Mouse (Mus musculus): Measurements from ENCODE around the gene Strbp.

The Strbp gene

DNA sequence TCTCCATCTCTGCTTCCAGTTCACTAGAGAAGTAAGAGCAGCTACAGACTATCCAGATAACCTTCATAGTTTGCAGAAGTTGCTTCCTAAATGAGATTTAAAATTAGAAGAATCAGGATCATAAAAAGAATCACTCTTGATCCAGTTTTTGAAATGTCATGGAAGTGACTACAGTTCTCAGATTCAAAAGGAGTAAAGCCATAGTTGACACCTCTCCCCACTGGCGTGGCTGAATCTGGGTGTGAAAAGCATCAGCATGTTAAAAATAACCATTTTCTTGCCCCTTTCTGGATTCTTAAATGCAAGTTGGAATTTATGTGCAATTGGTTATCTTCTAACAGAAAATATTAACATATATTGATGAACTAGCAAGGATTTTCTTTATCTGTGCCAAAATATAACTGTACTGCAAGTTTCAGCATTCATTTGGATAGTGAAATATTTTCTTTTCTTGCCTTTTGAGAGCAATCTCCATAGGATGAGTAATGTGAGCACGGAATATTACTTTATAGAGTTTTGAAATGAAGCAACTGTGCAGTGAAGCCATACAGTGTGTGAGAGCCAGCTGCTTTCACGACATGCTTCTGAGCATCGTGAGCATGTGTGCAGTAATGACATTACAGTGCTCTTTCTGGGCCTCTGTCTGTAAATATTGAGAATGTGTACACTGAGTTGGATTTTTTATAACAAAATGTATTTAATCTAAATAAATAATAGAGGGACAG, 184.9 kb downstream of the Strbp start:
- DNase-seq: no peak

DNA sequence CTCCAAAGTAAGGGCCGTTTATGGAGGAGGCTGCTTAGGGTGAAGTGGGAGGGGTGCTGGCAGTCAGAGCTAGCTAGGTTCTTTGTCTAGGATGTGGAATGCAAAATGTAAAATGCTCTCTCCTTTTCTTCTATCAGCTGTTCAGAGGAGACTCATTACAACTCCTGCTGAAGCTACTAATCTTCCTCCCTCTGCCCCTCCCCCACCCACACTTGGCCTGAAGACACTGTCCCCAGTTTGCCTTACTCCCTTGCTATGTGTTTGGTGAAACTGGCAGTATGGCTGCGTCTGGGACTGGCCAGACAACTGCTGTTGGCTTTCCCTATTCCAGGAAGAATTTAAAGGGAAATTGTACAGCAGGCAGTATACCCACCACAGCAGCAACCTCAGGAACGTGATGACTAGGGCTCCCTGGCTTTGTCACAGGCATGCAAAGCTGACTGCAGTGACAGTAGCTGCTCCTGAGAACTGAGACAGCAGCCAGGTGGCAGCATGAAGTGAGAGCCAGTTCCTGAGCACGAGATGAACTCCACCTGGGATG, 186.7 kb downstream of the Strbp start:
- peak in 1 of 2 experiments; percentile 12 for DNase-seq

DNA sequence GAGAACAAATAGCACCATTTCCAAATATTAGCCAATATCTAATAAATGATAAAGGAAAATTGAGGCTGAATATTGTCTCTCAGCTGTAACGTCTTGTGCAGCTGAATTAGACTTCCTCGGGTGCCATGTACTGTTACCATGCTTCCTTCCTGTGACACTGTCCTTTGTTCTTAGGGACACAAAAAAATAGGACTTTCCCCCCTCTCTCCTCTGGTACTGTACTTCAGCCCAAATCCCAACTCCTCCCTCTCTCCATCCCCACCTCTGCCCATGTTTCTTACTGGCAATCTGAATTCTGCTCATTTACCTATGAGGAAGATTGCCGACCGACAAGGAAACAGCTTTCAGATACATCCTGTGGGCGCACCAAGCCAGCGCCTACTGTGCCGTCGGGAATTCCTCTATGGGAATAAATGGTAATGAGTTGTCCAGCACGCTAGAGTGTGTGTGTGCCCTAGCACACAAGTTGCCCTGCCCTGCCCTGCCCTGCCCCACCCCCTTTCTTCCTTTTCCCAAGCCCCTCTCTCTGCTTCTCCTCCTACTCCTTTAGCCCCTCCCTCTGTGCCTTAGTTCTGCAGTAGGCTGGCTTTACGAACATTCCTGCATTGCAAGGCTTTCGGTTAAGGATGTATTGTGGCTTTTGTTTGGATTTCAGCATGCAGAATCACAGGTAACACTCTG, 187.5 kb downstream of the Strbp start, which contains the start of gene Gpr21:
Gene Gpr21, plus strand, starts transcription at position 303 of the 681 bp plus-strand sequence.
- DNase-seq: no peak

- no peak for DNase-seq
Measured at GRCm38 (mm10) chr2:37511134-37511901, 192.3 kb downstream of the Strbp start.

GRCm38 (mm10) chr2:37505856-37506255, 197.8 kb downstream of the Strbp start:
- peak; percentile 12 to 41 for DNase-seq

DNA sequence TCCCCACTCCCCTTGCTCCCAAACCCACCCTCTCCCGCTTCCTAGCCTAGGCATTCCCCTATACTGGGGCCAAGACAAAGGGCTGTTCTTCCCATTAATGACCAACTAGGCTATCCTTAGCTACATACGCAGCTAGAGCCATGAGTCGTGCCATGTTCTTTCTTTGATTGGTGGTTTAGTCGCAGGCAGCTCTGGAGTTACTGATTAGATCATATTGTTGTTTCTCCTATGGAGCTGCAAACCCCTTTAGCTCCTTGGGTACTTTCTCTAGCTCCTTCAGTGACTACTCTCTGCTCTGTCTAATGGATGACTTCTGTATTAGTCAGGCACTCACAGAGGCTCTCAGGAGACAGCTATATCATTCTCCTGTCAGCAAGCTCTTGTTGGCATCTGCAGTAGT, 206.3 kb downstream of the Strbp start:
- DNase-seq: no peak

GRCm38 (mm10) chr2:37488956-37489355, 214.7 kb downstream of the Strbp start:
- DNase-seq: no peak

DNA sequence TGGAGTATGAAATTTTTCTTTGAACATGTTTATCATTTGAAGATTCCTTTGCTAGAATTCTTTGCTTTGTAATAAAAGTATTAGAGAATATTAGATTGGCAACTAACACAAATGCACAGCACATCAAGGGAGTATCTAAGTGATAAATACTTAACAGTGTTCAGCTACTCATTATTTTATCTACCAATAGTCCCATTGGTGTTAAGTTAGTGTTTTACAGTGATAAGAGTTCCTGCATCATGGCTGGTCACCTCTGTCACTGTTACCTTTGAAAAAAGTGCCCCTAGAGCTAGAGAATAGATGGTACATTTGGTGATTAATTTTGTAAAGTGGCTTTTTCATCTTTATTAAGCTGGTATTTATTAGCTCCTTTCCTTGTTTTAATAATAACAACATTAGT, 217.3 kb downstream of the Strbp start:
- no peak for DNase-seq

DNA sequence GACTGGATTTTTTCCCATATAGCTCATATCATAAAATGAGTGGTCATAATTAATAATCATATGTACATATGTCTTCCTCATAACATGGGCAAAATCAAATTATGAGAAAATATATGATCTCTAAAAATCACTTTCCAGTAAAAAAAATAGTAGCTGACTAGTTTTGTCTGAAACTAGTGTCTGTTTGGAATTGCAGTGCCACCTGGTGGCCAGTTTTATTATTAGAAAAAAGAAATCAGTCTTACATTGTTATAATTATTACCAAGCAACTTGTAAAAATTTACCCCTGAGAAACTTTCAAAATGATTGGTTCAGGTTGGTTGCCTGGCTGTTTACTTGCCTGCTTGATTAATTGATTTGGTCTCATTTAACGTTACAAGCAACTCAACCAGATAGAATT, 218.3 kb downstream of the Strbp start:
- DNase-seq: peak; percentile 44 to 57

GRCm38 (mm10) chr2:37484165-37484564, 219.5 kb downstream of the Strbp start:
- DNase-seq: no peak

GRCm38 (mm10) chr2:37480039-37480438, 223.6 kb downstream of the Strbp start:
- DNase-seq: no peak

GRCm38 (mm10) chr2:37479559-37479958, 224.1 kb downstream of the Strbp start:
- DNase-seq: no peak

- no peak for DNase-seq
Measured at GRCm38 (mm10) chr2:37466266-37466665, 237.4 kb downstream of the Strbp start.

- no peak for DNase-seq
Measured at GRCm38 (mm10) chr2:37460707-37461106, 243.0 kb downstream of the Strbp start.

- no peak for DNase-seq
Measured at GRCm38 (mm10) chr2:37452376-37452760, 251.3 kb downstream of the Strbp start.

GRCm38 (mm10) chr2:37451667-37452375, 251.8 kb downstream of the Strbp start:
- DNase-seq: peak; percentile 95 to 97

GRCm38 (mm10) chr2:37442611-37443591, 260.8 kb downstream of the Strbp start, which contains the start of the genes Zbtb26, Zbtb6 and Rabgap1:
Zbtb26 (minus strand) TSS chr2:37443135.
Zbtb6 (minus strand) TSS chr2:37443171.
Rabgap1 (plus strand) TSS chr2:37443279.
- peak; percentile 97 for DNase-seq
